Mouse (Mus musculus) CD8-positive naive resting alpha-beta T cell, adult 2 months (primary cell): Measurements from ENCODE around the gene Gm29776.

Experiments used
- DNase-seq, 2 experiments: peaks; one replicate each; pipeline ENCODE4 v3.0.0; 2022; ENCODE audit warnings: low read depth in 2 of 2, low spot score in 2 of 2

Gm29776 gene

GRCm38 (mm10) chr14:54652787-54653186 is 45.8 kb downstream of the Gm29776 start:
- DNase-seq, result no peak

GRCm38 (mm10) chr14:54651556-54651955 is 47.1 kb downstream of the Gm29776 start:
- DNase-seq, result no peak

DNA sequence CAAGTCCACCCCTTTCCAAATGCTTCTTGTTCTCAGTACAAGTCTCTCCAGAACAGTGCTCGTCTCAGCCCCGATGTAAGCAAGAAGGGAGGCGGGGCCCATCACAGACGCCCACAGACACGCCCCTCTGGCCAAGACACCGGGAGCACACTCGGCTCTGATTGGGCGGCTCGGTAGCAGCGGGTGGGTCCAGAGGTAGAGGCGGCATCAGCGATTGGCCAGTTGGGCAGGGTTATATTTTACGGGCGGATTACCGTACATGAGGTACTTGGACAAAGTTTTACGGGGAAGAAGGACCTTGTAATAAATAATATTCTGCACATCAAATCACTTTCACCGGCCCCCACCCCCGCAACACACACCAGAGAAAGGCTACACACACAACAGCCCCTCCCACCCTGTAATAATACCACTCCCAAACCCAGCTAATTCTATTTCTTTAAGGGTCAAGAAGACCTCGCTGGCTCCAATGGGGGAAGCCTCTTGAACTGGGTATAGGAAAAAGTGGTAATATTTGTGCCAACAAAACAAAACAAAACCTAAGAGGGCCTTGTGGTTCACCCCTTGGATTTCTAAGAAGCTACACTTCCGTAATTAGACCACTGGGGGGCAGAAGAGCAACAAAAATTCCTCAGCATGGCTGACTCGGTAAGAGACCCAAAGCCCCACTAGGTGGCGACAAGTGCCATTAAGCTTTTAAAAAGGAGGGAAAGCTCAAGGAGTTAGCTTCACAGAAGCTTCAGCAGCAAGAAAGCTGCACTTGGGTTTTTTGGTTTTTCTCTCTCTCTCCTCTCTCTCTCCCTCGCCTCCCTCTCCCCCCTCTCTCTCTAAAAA is 47.8 kb downstream of the Gm29776 start:
- peak; percentile 80 to 92 for DNase-seq

DNA sequence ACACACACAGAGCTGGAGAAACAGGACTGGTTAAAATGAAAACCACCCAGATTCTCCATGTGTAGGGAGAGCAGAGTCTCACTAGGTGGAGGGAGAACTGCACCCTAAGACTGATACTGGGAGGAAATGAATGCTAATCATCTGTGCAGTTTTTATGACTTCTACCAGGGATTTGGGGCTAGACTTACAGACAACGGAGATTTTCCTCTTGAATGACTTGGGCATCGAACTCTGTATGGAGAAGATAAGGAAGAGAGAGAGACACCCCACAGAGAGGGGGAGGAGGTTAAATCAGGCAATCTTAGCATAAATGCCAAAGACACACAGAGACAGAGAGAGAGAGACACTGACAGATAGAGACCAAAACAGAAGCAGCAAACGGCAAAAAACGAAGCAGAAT is 50.7 kb downstream of the Gm29776 start:
- DNase-seq, result no peak

GRCm38 (mm10) chr14:54646898-54647636 is 51.6 kb downstream of the Gm29776 start:
- no peak for DNase-seq

- DNase-seq, result no peak
Measured at GRCm38 (mm10) chr14:54646455-54646854, 52.2 kb downstream of the Gm29776 start.

DNA sequence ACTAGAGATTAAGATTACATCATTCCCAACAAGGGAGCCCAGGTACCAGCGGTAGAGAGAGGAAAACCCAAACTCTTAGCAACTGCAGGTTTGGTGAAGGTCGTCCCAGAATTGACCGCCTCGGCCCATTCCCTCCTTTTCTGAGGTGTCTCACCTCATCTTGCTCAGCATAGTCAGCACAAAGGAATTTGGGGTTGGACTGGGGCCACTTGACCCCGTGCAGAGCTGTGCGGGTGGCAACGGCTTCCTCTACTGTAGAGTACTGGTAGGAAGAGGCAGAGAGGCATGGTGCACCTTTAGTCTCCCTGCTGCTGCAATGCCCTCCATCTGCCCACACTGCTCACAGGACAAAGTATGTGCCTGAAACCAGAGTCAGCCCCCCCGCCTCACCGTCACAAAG is 54.3 kb downstream of the Gm29776 start:
- no peak for DNase-seq

- no peak for DNase-seq
Measured at GRCm38 (mm10) chr14:54643011-54643410, 55.6 kb downstream of the Gm29776 start.
